Mouse (Mus musculus): Measurements from ENCODE around the gene Nr4a1. TPM values are rescaled to one million over a fixed set of nuclear protein-coding genes. Genes with fewer than 3 reads are reported as not detected.
A peak's percentile ranks its signal among the peaks of the same experiment; 100 is the strongest.

The Nr4a1 gene
- polyA plus RNA-seq, 1 experiment from 2014 or later: 7.5 TPM

DNA sequence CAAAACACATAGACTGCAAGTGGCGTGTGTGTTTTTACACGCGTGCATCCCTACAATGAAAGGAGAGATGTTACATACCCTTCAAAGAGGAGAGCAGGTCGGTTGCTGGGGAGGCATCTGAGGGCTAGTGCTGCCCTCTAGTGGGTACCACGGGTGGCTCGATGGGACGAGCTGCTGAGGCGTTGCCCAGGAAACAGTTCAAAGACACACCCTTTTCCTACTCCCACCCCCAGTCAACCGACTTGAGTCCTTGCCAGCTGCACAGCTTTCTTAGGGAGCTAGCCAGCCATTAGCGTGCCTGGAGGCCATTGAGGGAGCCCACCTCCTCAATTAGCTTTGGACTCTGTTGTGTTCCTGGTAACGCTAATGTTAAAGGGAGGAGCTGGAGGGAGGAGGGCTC, 61.8 kb downstream of the Nr4a1 start:
- Histone ChIP-seq H3K9ac (ENCODE audit: low read depth, low read length) (no peak overlapping the region; the same call in 1 of the 2 replicates), H3K27me3 (ENCODE audit: control insufficient read depth, insufficient read depth, low read length) (no peaks in the 10 kb centered on the region), H3K36me3 (ENCODE audit: control insufficient read depth, insufficient read depth, low read length) (no peaks in the 10 kb centered on the region), H3K4me3 (ENCODE audit: low read depth, low read length) (peak overlapping the region; percentile 23), H3K27ac (ENCODE audit: low read depth, low read length) (0 out of 2 replicates have a peak overlapping the region, but pooled peaks have one; percentile 51), H3K4me1 (ENCODE audit: control insufficient read depth, insufficient read depth, low read length) (peaks cover 19% of the 10 kb centered on the region), H3K4me2 (peak overlapping the region; percentile 57), H3K9me3 (replicated peaks; ENCODE audit: control insufficient read depth, low read length) (no peaks in the 10 kb centered on the region)
- 0 out of 2 replicates have a peak, but pooled peaks have one; percentile 40 for ATAC-seq (replicated peaks; ENCODE audit: insufficient number of reproducible peaks, low FRiP score, low TSS enrichment)
- WGBS (ENCODE audit: insufficient replicate concordance): 3% methylated on average over 11 of the region's 11 CpGs

DNA sequence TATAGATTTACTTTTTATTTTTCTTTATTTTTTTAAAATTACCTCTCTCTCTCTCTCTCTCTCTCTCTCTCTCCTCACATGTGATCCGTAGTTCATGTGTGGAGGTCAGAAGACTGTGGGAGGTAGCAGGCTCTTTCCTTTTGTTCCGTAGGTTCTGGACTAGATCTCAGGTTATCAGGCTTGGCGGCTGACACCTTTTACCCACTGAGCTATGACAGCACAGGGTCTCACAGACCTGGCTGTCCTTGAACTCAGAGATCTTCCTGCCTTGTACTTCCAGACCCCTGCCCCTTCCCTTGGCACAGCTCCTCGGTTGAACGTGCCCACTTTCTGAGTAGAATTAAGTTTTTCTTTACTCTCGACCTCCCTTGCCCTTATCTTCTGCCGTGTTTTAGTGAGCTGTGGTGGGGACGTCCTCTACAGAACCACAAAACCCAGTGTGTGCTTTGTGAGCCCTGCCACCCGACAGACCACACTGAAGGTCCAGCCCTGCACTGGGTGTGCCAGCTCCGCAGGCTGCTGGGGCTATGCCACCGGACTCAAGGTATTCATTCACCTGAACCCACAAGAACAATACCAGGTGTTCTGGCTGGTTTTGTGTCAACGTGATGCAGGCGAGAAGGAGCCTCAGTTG, 62.3 kb downstream of the Nr4a1 start:
- Histone ChIP-seq H3K36me3 (ENCODE audit: control insufficient read depth, insufficient read depth, low read length) (no peaks in the 10 kb centered on the region), H3K4me3 (ENCODE audit: low read depth, low read length) (peak overlapping the region; percentile 23; the same call in 1 of the 2 replicates), H3K9ac (ENCODE audit: low read depth, low read length) (no peak overlapping the region), H3K9me3 (replicated peaks; ENCODE audit: control insufficient read depth, low read length) (no peaks in the 10 kb centered on the region), H3K27me3 (ENCODE audit: control insufficient read depth, insufficient read depth, low read length) (no peaks in the 10 kb centered on the region), H3K4me2 (peak overlapping the region; percentile 57), H3K4me1 (ENCODE audit: control insufficient read depth, insufficient read depth, low read length) (peaks cover 23% of the 10 kb centered on the region), H3K27ac (ENCODE audit: low read depth, low read length) (peak overlapping the region; percentile 51; the same call in 1 of the 2 replicates)
- no peak for ATAC-seq (replicated peaks; ENCODE audit: insufficient number of reproducible peaks, low FRiP score, low TSS enrichment)
- WGBS (ENCODE audit: insufficient replicate concordance): 53% methylated on average over 13 of the region's 13 CpGs

DNA sequence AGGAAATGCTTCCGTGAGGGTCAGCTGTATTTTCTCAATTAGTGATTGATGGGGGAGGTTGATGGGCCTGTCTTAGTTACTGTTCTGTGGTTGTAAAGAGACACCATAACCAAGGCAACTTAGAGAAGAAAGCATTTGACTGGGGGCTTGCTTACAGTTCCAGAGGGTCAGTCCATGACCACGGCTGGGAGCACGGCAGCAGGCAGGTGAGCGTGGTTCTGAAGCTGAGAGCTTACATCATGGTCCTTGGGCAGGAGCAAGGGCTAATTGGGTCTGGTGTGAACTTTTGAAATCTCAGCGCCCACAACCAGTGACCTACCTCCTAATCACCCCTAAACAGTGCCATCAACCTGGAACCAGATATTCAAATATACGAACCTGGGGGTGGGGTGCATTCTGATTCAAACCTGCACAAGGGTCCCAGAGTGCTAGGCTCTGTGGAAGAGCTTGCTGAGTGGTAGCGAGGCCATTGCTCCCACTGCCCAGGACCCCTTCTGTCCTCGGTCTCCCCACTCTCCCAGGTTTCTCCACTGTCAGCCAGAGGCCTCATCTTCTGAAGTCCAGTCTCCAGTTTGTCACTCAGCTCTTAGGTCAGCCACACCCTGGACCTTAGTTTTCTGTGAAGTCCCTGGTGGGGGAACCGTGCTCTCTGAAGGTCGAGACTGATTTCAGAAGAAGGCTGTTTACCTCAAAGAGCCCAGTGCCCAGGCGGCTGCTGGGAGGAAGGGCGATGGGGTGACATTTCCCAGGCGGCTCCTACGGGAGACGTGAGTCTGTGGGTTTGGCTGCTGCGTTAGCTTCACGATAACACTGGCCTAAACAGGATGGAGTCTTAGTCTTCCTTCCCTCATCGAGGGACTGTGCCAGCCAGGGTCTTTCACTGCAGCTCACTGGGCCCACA, 63.1 kb downstream of the Nr4a1 start:
- no peaks in the 10 kb centered on the region for H3K9me3 ChIP-seq (replicated peaks; ENCODE audit: control insufficient read depth, low read length)
- no peak for ATAC-seq (replicated peaks; ENCODE audit: insufficient number of reproducible peaks, low FRiP score, low TSS enrichment)
- peaks cover 29% of the 10 kb centered on the region for H3K4me1 ChIP-seq (ENCODE audit: control insufficient read depth, insufficient read depth, low read length)
- peak overlapping the region; percentile 57 for H3K4me2 ChIP-seq
- H3K9ac ChIP-seq (ENCODE audit: low read depth, low read length): peak overlapping the region; percentile 10; the same call in 1 of the 2 replicates
- H3K36me3 ChIP-seq (ENCODE audit: control insufficient read depth, insufficient read depth, low read length): no peaks in the 10 kb centered on the region
- H3K27me3 ChIP-seq (ENCODE audit: control insufficient read depth, insufficient read depth, low read length): no peaks in the 10 kb centered on the region
- H3K27ac ChIP-seq (ENCODE audit: low read depth, low read length): peak overlapping the region; percentile 51
- 47% methylated on average over 18 of the region's 18 CpGs for WGBS (ENCODE audit: insufficient replicate concordance)
- H3K4me3 ChIP-seq (ENCODE audit: low read depth, low read length): no peak overlapping the region

DNA sequence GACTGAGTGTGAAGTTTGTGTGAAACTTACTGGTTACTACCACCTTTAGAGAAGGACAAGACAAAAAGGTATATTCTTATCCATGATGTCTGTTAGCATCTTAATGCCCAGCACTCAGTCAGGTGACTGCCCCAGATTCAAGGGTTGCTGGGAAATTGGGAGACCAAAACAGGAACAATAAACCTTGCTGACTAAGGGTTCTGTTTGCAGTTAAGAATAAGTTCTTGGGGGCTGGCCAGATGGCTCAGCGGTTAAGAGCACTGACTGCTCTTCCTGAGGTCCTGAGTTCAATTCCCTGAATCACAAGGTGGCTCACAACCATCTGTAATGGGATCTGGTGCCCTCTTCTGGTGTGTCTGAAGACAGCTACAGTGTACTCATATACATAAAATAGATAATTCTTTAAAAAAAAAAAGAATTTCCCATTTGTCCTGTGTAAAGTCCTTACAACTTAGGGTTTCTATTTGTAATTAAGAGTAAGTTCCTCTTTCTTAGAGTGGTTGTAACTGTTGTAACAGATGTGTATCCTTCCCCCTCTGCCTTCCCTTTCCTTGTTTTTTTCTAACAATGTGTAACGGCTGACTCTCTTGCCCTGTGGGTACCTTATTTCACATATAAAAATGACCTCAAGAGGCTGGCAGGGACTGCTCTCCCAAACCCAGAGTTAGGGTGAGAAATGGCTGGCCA, 63.9 kb downstream of the Nr4a1 start:
- WGBS (ENCODE audit: insufficient replicate concordance): 62% methylated on average over 2 of the region's 2 CpGs
- peaks cover 29% of the 10 kb centered on the region for H3K4me1 ChIP-seq (ENCODE audit: control insufficient read depth, insufficient read depth, low read length)
- H3K36me3 ChIP-seq (ENCODE audit: control insufficient read depth, insufficient read depth, low read length): no peaks in the 10 kb centered on the region
- no peaks in the 10 kb centered on the region for H3K27me3 ChIP-seq (ENCODE audit: control insufficient read depth, insufficient read depth, low read length)
- peak overlapping the region; percentile 57; the same call in 1 of the 2 replicates for H3K4me2 ChIP-seq
- peak overlapping the region; percentile 51; the same call in 1 of the 2 replicates for H3K27ac ChIP-seq (ENCODE audit: low read depth, low read length)
- H3K4me3 ChIP-seq (ENCODE audit: low read depth, low read length): no peak overlapping the region
- ATAC-seq (replicated peaks; ENCODE audit: insufficient number of reproducible peaks, low FRiP score, low TSS enrichment): no peak
- H3K9ac ChIP-seq (ENCODE audit: low read depth, low read length): no peak overlapping the region
- no peaks in the 10 kb centered on the region for H3K9me3 ChIP-seq (replicated peaks; ENCODE audit: control insufficient read depth, low read length)

DNA sequence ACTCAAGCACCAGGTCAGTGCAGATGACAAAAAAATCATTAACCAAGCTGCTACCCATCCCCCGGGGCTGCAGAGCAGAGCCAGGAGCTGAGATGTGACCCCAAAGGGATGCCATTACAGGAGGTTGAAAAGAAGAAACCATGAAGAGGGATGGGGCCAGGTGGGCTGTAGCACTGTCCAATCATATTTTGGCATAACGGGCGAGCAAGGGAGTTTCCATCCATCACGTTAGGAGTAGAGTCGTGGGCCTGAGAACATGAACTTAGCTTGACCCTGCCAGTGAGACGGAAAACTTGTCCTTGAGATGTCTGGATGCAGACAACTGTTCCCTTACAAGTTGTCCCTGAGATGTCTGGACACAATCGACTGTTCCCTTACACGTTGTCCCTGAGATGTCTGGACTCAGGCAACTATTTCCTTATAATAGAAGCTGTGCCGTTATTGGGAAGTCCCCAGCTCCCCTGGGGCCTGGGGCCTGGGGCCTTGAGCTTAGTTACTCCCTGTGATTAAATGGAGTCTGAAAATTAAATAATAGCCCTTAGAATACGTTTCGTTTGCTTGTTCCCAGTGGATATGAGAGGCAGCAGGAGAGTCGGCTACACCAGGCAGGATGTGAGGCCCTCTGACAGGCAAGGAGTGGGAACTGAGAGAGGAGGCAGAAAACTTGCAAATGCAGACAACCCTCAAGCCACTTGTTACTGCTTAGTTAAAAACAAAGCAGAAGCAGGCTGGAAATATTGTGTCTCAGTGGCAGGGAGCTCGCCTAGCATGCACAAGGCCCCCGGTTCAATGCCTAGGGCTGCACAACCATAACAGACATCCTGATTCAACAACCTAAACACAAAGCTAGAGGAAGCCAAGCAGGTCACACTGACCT, 65.1 kb downstream of the Nr4a1 start:
- peaks cover 29% of the 10 kb centered on the region for H3K4me1 ChIP-seq (ENCODE audit: control insufficient read depth, insufficient read depth, low read length)
- no peak overlapping the region for H3K9ac ChIP-seq (ENCODE audit: low read depth, low read length)
- no peak overlapping the region for H3K4me3 ChIP-seq (ENCODE audit: low read depth, low read length)
- WGBS (ENCODE audit: insufficient replicate concordance): 45% methylated on average over 14 of the region's 14 CpGs
- no peak overlapping the region for H3K4me2 ChIP-seq
- H3K27ac ChIP-seq (ENCODE audit: low read depth, low read length): peak overlapping the region; percentile 82
- no peak for ATAC-seq (replicated peaks; ENCODE audit: insufficient number of reproducible peaks, low FRiP score, low TSS enrichment)
- H3K9me3 ChIP-seq (replicated peaks; ENCODE audit: control insufficient read depth, low read length): no peaks in the 10 kb centered on the region
- H3K36me3 ChIP-seq (ENCODE audit: control insufficient read depth, insufficient read depth, low read length): no peaks in the 10 kb centered on the region
- H3K27me3 ChIP-seq (ENCODE audit: control insufficient read depth, insufficient read depth, low read length): no peaks in the 10 kb centered on the region

DNA sequence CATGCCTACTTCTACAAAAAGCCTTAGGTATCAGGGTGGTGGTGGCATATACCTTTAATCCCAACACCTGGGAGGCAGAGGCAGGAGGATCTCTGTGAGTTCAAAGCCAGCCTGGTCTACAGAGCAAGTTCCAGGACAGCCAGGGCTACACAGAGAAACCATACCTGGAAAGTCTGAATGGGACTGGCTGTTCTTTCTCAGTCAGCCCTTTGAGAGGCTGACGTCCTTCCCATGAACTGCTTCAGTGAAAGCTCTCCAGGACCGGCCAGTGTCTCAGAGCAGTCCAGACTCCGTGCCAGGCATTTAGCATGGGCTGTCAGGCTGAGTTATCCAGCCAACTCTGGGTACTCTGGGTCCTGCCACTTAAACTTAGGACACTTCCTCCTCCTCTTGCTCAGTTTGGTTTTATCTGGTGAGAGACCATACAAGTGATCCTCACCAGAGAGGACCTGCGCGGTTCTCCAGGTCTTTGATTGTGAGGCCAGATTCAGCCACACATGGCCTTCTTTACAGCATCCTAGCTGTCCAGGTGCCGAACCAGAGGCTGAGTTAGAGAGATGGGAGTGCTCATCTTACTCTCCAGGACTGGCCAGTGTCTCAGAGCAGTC, 66.0 kb downstream of the Nr4a1 start:
- 59% methylated on average over 6 of the region's 6 CpGs for WGBS (ENCODE audit: insufficient replicate concordance)
- H3K4me2 ChIP-seq: no peak overlapping the region
- H3K27ac ChIP-seq (ENCODE audit: low read depth, low read length): peak overlapping the region; percentile 82
- H3K27me3 ChIP-seq (ENCODE audit: control insufficient read depth, insufficient read depth, low read length): no peaks in the 10 kb centered on the region
- peaks cover 29% of the 10 kb centered on the region for H3K4me1 ChIP-seq (ENCODE audit: control insufficient read depth, insufficient read depth, low read length)
- H3K36me3 ChIP-seq (ENCODE audit: control insufficient read depth, insufficient read depth, low read length): no peaks in the 10 kb centered on the region
- no peak overlapping the region for H3K9ac ChIP-seq (ENCODE audit: low read depth, low read length)
- no peaks in the 10 kb centered on the region for H3K9me3 ChIP-seq (replicated peaks; ENCODE audit: control insufficient read depth, low read length)
- H3K4me3 ChIP-seq (ENCODE audit: low read depth, low read length): no peak overlapping the region
- ATAC-seq (replicated peaks; ENCODE audit: insufficient number of reproducible peaks, low FRiP score, low TSS enrichment): no peak

DNA sequence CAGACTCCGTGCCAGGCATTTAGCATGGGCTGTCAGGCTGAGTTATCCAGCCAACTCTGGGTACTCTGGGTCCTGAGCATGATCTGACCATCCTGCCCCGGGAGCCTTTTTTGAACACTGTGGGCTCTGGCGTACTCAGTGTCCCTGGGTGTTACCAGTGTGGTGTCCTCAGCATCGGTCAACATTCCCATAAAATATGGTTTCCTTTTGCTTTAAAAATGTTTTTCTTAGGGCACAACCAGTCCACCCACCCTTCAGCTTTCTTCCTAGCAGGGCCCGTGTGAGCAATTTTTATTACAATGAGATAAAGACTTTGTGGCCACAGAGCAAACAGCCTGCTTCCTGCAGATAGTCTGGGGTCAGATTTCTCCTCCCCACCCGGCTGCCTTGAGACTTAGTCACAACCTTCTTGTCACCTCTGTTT, 66.6 kb downstream of the Nr4a1 start:
- Histone ChIP-seq H3K36me3 (ENCODE audit: control insufficient read depth, insufficient read depth, low read length) (no peaks in the 10 kb centered on the region), H3K9me3 (replicated peaks; ENCODE audit: control insufficient read depth, low read length) (no peaks in the 10 kb centered on the region), H3K4me2 (no peak overlapping the region), H3K4me3 (ENCODE audit: low read depth, low read length) (no peak overlapping the region), H3K4me1 (ENCODE audit: control insufficient read depth, insufficient read depth, low read length) (peaks cover 29% of the 10 kb centered on the region), H3K9ac (ENCODE audit: low read depth, low read length) (0 out of 2 replicates have a peak overlapping the region, but pooled peaks have one; percentile 10), H3K27ac (ENCODE audit: low read depth, low read length) (peak overlapping the region; percentile 82), H3K27me3 (ENCODE audit: control insufficient read depth, insufficient read depth, low read length) (no peaks in the 10 kb centered on the region)
- no peak; the same call in 1 of the 2 replicates for ATAC-seq (replicated peaks; ENCODE audit: insufficient number of reproducible peaks, low FRiP score, low TSS enrichment)
- WGBS (ENCODE audit: insufficient replicate concordance): 36% methylated on average over 6 of the region's 6 CpGs
